Mouse (Mus musculus) lung, adult 2 months (tissue): ENCODE measurements around the gene Atg16l1.

Source experiments
- CTCF ChIP-seq: fragments of 200-500 bp; IDR thresholded peaks from 2 replicates; pipeline ENCODE4 v1.5.1; 2011; ENCODE audit warnings: mild to moderate bottlenecking, low read length, control low read depth; ENCODE audit not compliant: insufficient read depth
- POLR2A ChIP-seq: fragments of 200-500 bp; IDR thresholded peaks from 2 replicates; pipeline ENCODE4 v1.6.1; 2011; ENCODE audit warnings: low read depth, mild to moderate bottlenecking, control low read depth, low read length, borderline replicate concordance; ENCODE audit errors: extremely low read depth

DNA sequence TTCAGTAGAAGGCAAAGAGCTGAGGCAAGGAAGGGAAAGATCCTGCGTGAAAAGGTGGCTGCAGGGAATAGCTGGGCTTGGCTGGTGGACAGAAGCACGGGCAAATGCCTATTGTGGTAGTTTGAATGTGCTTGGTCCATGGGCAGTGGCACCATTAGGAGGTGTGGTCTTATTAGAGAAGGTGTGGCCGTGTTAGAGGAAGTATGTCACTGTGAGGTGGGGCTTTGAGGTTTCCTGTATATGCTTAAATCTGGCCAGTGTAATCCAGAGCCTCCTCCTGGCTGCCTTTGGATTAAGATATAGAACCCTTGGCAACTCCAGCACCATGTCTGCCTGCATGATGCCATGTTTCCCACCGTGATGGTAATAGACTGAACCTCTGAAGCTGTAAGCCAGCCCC is 32.3 kb upstream of the Atg16l1 start:
- no peak for TF ChIP-seq CTCF
- no peak for TF ChIP-seq POLR2A
